Mouse (Mus musculus): Measurements from ENCODE around the gene Camkmt. TPM values are rescaled to one million over a fixed set of nuclear protein-coding genes. Genes with fewer than 3 reads are reported as not detected.

Gene Camkmt
- total RNA-seq, 2 experiments from 2014 or later, result 13.1 to 13.6 TPM

GRCm38 (mm10) chr17:85495012-85495754 lies 404.8 kb downstream of the Camkmt start:
- Histone ChIP-seq H3K4me3 (no peak overlapping the region), H3K27ac (no peak overlapping the region)
- no peak for DNase-seq (ENCODE audit: low spot score in 2 of 2)
- TF ChIP-seq CTCF (conservative IDR thresholded peaks at IDR 0.05), result no peak

GRCm38 (mm10) chr17:85495871-85496270 lies 405.5 kb downstream of the Camkmt start:
- H3K27ac ChIP-seq, result no peak overlapping the region
- TF ChIP-seq CTCF (conservative IDR thresholded peaks at IDR 0.05), result no peak
- no peak for DNase-seq (ENCODE audit: low spot score in 2 of 2)
- no peak overlapping the region for H3K4me3 ChIP-seq

- no peak for DNase-seq (ENCODE audit: low spot score in 2 of 2)
- no peak for TF ChIP-seq CTCF (conservative IDR thresholded peaks at IDR 0.05)
- Histone ChIP-seq H3K4me3 (no peak overlapping the region), H3K27ac (no peak overlapping the region)
Measured at GRCm38 (mm10) chr17:85504888-85505287, 414.5 kb downstream of the Camkmt start.

GRCm38 (mm10) chr17:85506206-85507088 lies 416.1 kb downstream of the Camkmt start:
- no peak for TF ChIP-seq CTCF (conservative IDR thresholded peaks at IDR 0.05)
- no peak overlapping the region for H3K4me3 ChIP-seq
- no peak overlapping the region for H3K27ac ChIP-seq
- DNase-seq (ENCODE audit: low spot score in 2 of 2), result no peak

- TF ChIP-seq CTCF (conservative IDR thresholded peaks at IDR 0.05), result no peak
- no peak for DNase-seq (ENCODE audit: low spot score in 2 of 2)
- H3K27ac ChIP-seq, result no peak overlapping the region
- H3K4me3 ChIP-seq, result no peak overlapping the region
Measured at GRCm38 (mm10) chr17:85507089-85507460, 416.7 kb downstream of the Camkmt start.

Other genes with a start within 250 kb of the Camkmt start
- 100 to 1,000 TPM; 117 to 120 TPM for gene Ppm1b, start 133.8 kb upstream of the Camkmt start, total RNA-seq (2021)
- under 1 TPM; 0.15 TPM for gene Slc3a1, start 62.2 kb upstream of the Camkmt start, total RNA-seq (2021)
- gene Prepl, start 311 bp upstream of the Camkmt start, total RNA-seq (2021), result 100 to 1,000 TPM; 347 to 374 TPM